Mouse (Mus musculus): ENCODE results near the gene Jmjd6.

Gene Jmjd6

DNA sequence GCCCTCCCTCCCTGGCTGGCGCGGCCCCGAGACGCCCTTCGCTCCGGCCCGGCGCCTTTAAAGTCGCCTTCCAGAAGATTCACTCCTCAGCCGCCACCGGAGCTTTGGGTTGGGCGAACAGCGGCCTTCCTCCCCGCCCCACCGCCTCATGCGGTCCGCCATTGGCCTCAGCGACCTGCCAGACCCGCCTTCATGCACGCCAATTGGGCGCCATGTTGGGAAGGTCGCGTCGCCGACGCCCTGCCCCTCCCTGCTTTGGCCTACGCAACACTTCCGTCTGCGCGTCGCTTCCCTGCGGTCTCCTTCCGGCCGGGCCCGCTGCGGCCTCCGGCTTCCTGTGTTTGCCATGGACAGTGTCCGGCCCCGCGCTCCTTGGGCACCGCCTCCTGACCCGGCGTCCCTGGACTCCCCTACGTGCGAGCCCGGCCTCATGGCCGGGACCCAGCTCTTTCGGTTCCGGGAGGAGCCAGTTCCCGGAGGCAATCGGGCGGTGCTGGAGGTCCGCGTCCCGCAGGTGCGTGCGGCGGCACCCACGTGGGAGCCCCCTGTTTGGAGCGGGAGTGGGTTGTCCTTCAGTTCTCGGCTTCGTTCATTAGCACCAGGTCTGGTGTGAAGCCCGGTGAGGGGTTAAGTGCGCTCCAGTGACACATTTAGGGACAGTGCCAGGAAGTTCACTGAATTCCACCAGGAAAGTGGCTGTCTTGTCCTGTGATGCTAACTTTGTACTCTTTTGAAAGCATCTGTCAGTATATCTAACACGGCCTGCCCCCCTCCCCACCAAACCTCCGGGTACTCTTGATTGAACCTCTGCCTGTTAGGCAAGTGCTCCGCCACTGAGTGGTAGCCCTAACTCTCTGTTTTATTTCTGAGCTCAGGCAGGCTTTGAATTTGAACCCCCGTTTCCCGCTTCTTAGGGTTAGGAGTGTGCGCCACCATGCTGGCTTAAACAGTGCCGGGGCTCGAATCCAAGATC lies at the start of gene Jmjd6, which contains the start of gene Mettl23:
Jmjd6 (minus strand) TSS at position 189 of the 973 bp plus-strand sequence.
Mettl23 (plus strand) TSS at position 18 of the 973 bp plus-strand sequence.
- peak; percentile 98 for DNase-seq (ENCODE audit: low read depth, low spot score)

DNA sequence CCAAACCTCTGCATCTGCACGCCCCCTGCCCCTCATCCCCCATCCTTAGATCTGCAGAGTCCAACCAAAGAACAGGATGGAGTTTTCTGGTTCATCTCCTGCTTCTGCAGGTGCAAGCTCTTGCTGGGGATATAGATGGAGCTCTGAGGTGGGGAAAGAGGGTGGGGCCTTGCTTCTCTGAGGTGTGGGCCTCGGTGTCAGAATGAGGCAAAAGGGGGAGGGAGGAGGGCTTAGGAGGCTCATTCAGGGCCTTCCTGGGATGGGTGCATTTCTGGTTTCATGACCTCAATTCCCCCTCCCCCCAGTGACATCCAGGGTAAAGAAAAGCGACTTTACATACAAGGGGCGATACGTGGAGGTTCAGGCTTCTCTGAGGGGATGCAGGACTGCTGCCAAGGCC lies 43.9 kb upstream of the Jmjd6 start:
- no peak for DNase-seq (ENCODE audit: low read depth, low spot score)

DNA sequence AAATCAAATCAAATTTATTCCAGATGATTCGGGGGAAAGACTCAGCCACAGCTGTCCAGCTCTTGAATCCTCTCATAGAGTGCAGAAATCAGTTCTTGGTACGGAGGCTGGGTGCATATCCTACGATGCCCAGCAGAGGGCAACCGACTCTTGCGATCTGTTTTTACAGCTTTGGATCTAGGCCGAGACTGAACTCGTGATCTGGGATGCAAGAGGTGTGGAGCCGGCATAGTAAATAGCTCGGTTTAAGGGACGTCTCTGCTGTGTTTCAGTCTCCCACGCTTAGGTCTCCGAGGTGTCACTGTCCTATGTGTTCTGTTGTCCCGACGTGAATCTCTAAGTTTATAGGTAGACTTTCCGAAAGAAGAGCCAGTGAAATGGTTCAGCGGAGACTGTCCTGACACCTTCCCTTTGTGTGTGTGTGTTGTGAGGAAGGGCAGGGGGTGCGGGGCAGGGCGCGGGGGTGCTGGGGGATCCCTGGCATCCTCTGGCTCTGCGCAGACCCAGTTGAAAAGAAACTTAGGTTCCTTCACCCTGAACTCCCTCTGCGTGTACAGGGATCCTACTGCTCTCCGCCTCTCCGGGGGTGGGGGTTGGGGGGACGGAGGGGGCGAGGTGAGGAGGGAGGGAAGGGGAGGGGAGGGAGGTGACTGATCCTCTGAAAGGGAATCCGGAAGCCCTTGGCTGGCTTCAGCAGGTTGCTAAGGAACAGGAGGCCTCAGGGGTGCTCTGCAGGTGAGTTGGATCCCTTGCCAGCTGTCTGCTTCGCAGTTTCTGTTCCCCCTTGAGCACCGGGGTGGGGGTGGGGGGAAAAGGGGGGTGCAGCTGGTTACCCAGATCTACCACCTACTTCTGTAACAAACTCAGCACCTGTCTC lies 42.3 kb upstream of the Jmjd6 start:
- no peak for DNase-seq (ENCODE audit: low read depth, low spot score)

DNA sequence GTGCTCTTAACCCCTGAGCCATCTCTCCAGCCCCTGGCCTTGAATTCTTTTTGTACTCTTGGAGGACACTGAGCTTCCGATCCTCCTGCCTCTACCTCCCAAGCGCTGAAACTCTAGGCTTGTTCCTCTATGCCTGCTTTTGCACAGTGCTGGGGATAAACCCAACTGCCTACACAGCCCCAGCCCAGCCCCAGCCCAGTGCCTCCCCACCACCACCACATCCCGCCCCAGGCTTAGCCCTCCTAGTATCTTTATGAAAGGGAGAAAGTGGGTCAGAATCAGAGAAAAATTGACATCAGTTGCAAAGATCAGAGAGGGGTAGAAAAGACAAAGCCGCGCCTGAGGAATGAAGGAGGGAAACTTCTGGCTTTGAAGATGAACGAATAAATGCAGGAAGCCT lies 40.8 kb upstream of the Jmjd6 start:
- DNase-seq (ENCODE audit: low read depth, low spot score), result no peak

DNA sequence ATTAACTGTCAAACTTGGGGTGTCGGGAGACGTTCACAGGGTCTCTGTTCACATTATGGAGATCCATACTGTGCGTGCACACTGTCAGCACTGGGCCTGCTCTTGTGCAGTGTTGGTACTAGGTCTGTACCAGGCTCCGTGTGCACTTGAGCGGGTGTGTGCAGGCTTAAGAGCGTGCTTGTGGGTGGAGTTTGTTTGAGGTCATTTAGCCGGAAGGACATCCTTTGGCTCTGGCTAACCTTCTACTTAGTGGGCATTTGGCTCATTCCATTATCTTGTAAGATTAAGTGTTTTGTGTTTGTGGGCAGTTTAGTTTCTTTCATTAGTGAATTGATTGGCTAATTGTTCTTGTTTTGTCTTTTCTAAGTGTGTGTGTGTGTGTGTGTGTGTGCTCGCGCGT lies 39.2 kb upstream of the Jmjd6 start:
- DNase-seq (ENCODE audit: low read depth, low spot score), result no peak

DNA sequence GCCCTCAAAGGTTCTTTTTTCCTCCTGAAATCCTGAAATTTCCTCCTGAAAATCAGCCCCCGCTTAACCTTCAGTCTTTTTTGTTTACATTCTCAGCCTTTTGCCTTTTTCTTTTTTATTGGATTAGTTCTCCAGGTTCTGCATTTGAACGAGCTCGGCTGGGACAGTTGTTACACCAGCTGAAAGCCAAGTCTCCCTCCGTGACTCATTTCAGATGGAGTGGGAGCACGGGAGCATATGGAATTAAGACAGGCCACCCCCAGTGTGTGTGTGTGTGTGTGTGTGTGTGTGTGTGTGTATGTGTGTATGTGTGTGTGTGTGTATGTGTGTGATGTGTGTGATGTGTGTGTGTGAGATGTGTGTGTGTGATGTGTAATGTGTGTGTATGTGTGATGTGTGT lies 38.2 kb upstream of the Jmjd6 start:
- DNase-seq (ENCODE audit: low read depth, low spot score), result no peak

DNA sequence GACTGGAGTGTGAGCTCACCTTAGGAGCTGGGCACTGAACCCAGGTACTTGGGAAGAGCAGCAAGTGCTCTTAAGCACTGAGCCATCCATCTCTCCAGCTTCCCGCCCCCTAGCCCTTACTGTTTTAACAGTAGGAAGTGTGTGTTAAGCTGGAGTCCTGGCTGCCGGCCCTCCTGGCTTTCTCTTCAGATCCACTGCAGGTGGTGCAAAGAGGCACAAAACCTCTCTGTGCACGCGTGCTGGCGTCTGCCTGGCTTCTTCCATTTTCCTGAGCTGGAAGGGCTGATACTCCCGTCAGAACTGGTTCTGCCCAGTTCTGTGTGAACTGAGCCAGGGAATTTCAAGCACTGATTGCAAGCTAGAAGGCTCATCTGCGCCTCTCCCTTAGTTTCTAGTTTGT lies 37.6 kb upstream of the Jmjd6 start:
- DNase-seq (ENCODE audit: low read depth, low spot score), result peak; percentile 51

DNA sequence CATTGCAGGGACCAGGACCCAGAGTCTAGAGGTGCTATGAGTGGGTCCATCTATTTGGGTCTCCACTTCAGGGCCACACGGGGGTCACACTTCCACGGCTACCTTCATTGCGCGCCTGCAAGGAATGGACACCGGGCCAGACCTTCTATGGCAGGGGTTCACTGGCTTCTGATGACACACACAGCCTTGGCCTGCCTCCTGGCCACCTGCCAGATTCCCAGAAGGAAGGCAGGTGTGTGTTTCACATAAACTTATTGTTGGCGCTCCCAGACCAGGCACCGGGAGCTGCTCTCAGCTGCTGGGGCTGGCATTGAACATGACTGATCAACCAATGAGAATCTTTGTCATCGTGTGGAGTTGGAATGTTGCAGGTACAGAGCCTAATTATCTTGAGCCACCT lies 35.2 kb upstream of the Jmjd6 start:
- DNase-seq (ENCODE audit: low read depth, low spot score), result no peak

DNA sequence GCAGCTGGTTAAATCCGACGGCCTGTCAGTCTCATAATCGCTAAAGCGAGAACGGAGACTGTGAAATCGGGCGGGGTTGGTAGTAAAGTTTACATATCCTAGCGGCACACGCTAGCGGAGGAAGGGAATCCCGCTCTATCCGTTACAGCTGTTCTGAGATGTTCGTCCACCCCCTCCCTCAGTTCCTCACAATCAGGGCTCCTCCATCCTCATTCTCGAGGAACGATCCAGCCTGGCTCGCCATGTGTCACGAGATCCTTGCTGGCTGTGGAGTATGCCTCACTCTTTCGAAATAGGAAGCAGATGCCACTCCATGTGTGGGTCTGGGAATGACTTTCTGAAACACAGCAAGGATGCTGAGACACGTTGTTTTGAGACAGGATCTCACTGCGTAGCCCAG lies 30.7 kb upstream of the Jmjd6 start:
- DNase-seq (ENCODE audit: low read depth, low spot score), result no peak

DNA sequence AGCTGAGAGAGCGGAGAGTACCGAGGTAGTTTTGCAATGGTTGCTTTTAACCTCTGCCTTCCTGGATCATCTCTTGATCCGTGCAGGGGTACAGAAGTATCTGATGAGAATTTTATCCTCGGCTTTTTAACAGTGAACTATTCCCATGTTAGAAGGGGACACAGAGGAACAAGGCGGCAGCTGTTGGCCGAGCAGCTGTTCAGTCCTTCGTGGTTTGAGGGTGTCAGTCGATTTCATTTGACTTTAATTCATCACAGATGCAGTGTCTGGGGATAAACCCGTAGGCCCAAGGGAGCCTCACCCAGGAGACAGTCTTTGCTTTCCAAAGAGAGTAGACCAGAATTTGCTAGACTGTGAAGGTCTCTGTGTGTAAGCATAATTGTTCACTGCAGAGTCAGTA lies 28.3 kb upstream of the Jmjd6 start:
- DNase-seq (ENCODE audit: low read depth, low spot score), result no peak

DNA sequence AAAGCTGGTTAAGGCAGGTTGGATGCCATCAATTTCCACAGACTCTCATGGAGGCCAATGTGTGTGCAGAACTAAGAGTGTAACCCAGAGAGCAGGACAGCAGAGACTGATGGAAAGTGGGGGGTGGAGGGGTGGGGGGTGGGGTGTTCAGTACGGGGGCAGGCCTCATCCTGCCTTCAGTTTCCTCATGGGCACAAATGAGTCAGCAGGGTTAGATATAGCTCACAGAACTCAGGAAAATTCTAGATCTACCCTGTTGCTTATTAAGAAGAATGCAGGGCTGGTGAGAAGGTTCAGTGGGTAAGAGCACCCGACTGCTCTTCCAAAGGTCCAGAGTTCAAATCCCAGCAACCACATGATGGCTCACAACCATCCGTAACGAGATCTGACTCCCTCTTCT lies 26.4 kb upstream of the Jmjd6 start:
- DNase-seq (ENCODE audit: low read depth, low spot score), result no peak

DNA sequence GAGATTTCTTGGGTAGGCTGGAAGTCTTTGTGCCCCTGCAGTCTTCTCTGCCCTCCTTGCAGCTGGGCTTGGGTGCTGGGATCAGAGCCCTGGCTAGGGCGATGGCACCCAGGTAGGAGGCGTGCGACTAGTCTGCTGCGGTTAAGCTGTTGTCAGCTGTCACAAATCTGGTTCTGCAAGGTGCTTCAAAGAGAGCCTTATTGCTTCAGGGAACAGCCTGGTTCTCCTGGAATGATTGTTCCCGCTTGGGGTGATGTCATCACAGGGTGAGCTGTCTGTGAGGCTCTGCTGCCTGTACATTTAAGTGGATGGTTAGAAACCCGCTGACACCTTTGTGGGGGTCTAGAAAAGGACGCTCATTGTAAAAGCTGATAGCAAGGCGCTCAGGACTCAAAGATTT lies 26.0 kb upstream of the Jmjd6 start:
- DNase-seq (ENCODE audit: low read depth, low spot score), result no peak

DNA sequence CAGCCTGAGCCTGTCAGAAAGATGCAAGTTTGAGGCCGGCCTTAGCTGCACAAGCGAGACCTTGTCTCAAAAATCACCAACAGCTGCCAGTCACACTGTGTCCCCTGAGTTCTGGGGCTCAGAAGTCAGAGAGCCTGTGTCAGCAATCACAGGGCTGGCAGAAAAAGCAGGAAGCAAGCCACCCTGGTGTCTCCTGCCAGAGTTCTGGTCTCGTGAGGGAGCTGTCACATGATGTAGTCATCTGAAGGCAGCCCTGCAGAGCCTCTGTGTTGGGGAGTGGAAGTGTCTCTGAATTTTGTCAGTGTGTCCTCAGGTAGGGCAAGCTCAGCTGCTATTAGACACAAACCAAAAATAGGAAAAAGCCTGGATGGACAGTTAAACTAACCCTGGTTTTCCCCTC lies 24.9 kb upstream of the Jmjd6 start:
- no peak for DNase-seq (ENCODE audit: low read depth, low spot score)

DNA sequence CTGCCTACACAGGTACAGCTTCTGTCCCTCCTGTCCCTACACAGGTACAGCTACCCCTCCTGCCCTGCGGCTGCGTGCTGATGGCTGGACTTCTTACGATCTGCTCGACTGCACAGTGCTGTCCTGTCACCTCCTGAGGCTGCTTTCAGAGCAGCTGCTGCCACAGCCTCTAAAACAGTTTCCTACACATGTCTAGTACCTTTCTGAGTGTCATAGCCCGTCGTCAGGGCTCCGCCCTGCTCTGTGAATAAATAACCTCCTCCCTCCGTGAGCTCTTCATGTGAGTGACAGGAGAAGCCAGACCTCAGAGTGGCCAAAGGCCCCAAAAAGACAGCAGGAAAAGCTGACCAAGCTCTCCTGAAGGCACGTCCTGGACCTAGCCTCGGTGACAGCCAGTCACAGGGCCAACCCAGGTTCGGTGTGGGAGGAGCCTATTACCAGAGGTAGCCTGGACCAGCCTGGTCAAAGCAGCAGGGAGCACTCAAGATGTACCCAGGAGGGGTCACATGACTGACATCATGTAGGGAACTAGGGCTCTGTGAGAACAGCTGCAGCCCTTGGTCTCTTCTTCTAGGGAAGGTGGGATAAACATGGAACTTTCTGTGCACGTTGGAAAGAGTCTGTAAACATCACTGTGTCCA lies 22.8 kb upstream of the Jmjd6 start:
- DNase-seq (ENCODE audit: low read depth, low spot score), result no peak

DNA sequence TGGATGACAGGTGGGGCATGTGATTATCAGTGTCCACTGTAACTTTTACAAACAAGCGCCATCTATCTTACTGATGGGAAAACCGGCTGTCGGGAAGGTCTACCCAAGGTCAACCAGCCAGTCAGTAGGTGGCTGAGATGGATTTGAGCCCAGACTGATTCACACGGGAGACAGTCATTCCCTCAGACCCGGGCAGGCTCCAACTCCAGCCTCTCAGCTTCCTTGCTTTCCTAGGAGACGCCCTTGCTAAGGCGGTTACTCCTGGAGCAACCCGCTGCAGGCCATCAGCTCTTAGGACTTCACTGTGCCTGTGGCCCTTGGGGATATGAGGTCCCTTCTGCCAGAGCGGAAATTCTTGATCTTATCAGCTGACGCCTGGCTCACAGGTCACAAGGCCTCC lies 21.2 kb upstream of the Jmjd6 start:
- DNase-seq (ENCODE audit: low read depth, low spot score), result no peak

DNA sequence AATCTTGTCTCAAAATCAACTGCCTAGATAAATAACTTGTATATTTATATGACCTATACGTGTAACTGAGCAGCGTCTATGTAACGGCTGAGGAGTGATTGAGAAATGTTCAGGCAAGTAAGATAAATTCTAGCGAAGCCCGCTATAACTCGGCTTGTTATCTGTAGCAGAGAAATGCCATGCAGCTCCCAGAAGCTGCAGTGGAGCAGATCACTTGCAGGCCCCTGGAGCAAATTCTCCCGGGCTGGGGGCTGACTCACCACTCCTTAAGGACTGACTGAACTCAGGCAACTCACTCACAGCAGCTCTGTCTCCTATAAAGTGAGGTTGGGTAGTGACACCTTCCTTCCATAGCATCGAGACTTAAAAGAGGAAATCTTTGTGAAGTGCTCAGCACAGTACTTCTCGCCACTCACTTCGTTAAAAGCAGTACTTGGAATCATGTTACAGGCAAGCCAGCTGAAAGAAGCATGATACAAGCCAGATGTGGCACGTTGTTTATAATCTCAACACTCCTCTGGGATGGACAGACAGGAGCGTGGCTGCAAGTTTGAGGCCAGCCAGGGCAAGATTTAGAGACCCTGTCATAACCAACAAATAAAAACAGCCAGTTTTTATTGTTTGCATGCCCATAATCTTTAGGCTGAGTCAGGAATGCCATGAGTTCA lies 14.1 kb upstream of the Jmjd6 start:
- DNase-seq (ENCODE audit: low read depth, low spot score), result no peak

DNA sequence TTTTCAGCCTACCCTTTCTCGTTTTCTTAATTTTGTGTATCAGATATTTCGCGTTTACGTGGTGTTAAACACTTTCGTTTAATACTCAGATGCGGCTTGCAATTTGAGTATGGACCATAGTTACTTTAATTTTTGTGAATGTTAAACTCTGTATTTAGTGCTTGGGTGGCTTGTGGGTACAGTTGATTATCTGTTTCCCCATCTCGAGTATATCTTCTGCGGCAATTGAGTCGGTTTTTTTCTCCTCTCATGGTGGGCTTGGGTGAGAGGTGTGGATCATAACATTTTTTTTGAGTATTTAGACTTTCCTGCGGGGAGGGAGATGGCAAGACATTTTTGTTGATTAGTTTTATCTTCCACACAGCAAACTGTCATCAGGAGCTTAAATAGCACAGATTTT lies 11.0 kb upstream of the Jmjd6 start:
- no peak for DNase-seq (ENCODE audit: low read depth, low spot score)

DNA sequence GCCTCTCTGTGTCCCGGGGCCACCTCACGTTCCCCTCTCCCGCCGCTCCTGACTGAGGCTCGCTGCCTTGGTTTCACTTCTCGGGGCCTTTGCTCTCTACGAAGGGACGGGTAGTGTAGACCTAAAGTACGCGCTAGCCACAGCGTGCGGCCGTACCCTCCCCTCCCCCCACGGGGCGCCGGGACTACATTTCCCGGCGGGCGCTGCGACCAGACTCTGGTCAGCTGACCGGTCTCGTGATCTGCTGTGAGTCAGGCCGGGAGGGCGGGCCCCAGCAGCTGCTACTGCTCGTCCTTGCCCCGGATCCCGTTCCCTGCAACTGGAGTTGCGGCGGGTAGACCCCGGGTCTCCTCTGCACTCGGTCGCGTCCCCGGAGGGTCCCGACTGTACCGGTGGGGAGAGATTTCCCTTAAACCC lies 10.3 kb upstream of the Jmjd6 start:
- DNase-seq (ENCODE audit: low read depth, low spot score), result peak; percentile 89

DNA sequence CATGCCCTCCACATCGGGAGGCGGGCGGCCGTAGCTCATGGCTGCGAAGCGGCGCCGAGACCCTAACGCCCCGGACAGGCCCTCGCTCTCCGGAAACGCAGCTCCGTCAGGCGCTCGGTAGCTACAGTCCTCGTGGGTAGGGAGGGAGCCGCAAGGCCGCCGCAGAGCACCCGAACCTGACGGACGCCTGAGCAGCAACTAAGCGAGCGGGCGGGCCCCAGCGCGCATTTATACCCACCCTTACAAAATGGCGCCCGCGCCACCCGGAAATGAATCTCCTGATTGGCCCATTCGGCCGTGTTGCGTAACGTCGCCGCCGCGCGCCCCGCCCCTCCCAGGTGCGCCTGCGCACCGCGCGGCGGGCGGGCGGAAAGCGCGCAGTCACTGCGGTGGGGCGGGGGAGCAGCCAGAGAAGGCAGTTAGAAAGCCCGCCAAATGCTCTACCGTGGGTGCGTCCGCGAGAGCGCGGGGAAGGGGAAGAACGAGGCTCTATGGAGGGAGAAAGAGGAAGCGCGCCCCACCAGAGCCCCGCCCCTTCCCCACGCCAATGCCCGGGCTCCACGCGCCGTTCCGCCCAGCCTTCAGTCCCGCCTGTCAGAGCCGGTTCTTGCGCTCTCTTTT lies 9.8 kb upstream of the Jmjd6 start, which contains the start of gene Srsf2:
Srsf2 (minus strand) TSS at position 204 of the 621 bp plus-strand sequence.
- peak; percentile 85 for DNase-seq (ENCODE audit: low read depth, low spot score)

DNA sequence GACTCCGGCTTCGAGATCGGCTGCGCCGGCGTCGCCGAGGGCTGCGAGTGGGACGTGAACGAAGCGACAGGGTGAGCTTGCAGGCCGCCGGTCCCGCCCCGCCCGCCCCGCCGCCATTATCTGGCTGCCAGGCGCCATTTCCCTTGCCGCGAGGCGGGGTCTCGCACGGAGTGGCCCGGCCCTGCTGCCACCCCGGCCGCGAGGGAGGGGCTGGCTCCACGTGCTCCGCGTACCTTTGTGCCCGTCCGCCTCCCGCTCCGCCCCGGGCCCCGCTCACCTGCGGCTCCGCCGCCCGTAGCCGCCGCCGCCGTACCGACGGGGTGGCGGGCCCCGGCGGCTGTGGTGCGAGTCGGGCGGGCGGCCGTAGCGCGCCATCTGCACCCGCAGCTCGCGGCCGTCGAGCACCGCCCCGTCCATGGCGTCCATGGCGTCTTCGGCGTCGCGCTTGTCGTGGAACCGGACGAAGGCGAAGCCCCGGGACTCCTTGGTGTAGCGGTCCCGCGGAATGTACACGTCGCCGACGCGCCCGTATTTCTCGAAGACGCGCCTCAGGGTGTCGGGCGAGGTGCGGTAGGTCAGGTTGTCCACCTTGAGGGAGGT lies 9.1 kb upstream of the Jmjd6 start, which contains the start of gene Mfsd11:
Mfsd11 (plus strand) TSS at position 150 of the 600 bp plus-strand sequence.
- DNase-seq (ENCODE audit: low read depth, low spot score), result no peak

Measured in telencephalon, adult 2 months (tissue).